ENCODE assay signal across 8 mouse cellular contexts in the genomic region with DNA sequence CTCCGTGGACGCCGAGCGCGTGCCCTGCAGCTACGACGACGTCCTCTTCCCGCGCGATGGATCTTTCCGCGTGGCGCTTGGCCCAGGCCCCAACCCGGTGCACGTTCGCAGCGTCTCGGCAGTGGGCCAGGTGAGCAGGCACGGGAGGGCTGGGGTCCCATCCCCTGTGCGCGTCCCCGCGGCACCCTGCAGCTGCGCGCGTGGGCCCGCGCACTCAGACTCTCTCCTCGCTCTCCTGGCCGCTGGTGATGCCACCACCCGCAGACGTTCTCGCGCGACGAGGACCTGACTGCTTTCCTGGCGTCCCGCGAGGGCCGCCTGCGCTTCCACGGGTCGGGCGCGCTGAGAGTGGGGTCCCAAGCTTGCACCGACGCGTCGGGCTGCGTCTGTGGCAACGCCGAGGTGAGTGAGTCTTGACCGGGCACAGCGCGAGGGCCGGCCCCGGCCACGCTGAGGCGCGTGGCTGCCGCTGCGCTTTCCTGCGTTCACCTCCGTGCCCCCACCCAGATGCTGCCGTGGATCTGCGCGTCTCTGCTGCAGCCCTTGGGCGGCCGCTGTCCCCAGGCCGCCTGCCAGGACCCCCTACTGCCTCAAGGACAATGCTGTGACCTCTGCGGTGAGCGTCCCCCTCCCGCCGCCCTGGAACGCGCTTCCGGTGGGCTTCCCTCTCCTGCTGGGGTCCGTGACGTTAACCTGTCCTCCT. TPM values are rescaled to one million over a fixed set of nuclear protein-coding genes. Genes with fewer than 3 reads are reported as not detected.
DNase-seq lines count a peak whose midpoint lies in the region; ATAC-seq and TF ChIP-seq lines count a peak whose summit lies in the region.

No protein-coding gene starts in this region.

- TF ChIP-seq CTCF in bone marrow macrophage, adult 2 months (IDR thresholded peaks at IDR 0.05; ENCODE audit: low read depth, low read length), result no peak

- H3K4me1 ChIP-seq in heart, embryonic 16.5 days (ENCODE audit: control insufficient read depth, insufficient read depth, low read length), result peaks cover 26% of the 10 kb centered on the region
- no peaks in the 10 kb centered on the region for H3K4me1 ChIP-seq in bone marrow macrophage, adult 2 months (ENCODE audit: control insufficient read depth, insufficient read depth, low read length)
- H3K4me1 ChIP-seq in forebrain, embryonic 15.5 days, result peaks cover 20% of the 10 kb centered on the region
- peaks cover 36% of the 10 kb centered on the region for H3K4me1 ChIP-seq in midbrain, embryonic 10.5 days

- no peaks in the 10 kb centered on the region for H3K36me3 ChIP-seq in heart, embryonic 16.5 days (ENCODE audit: control insufficient read depth, insufficient read depth)
- no peaks in the 10 kb centered on the region for H3K36me3 ChIP-seq in forebrain, embryonic 15.5 days
- H3K36me3 ChIP-seq in midbrain, embryonic 10.5 days, result no peaks in the 10 kb centered on the region

- H3K27me3 ChIP-seq in heart, embryonic 16.5 days (ENCODE audit: control insufficient read depth, insufficient read depth, low read length), result peaks cover 77% of the 10 kb centered on the region
- peaks cover 81% of the 10 kb centered on the region for H3K27me3 ChIP-seq in forebrain, embryonic 15.5 days
- H3K27me3 ChIP-seq in midbrain, embryonic 10.5 days (ENCODE audit: low read depth, poor library complexity, severe bottlenecking), result peaks cover 82% of the 10 kb centered on the region

- ATAC-seq in heart, embryonic 16.5 days (replicated peaks; ENCODE audit: extremely low read depth, insufficient read depth, low FRiP score), result no peak
- no peak; the same call in 1 of the 2 replicates for ATAC-seq in forebrain, embryonic 15.5 days (replicated peaks)

- intact Hi-C loops in gastrocnemius, postnatal 36 days (cut with DNase I), result loop anchor here (5.0 kb wide), 1 partner anchor 138 kb away; no protein-coding TSS in a partner anchor

- H3K9me3 ChIP-seq in heart, embryonic 16.5 days (replicated peaks; ENCODE audit: control insufficient read depth, low read length), result peaks cover 2% of the 10 kb centered on the region; the same call in 1 of the 2 replicates
- H3K9me3 ChIP-seq in forebrain, embryonic 15.5 days, result no peaks in the 10 kb centered on the region
- 0 out of 2 replicates have a peak, but pooled peaks cover 8% of the 10 kb centered on the region for H3K9me3 ChIP-seq in midbrain, embryonic 10.5 days (replicated peaks)

- H3K9ac ChIP-seq in heart, embryonic 16.5 days (ENCODE audit: low read length), result peak overlapping the region; percentile 69
- H3K9ac ChIP-seq in forebrain, embryonic 15.5 days (replicated peaks), result peak overlapping the region; percentile 43

- DNase-seq in heart, adult 11 months, result no peak
- DNase-seq in midbrain, embryonic 10.5 days (ENCODE audit: low spot score), result no peak
- no peak for DNase-seq in spleen, adult 12 weeks (ENCODE audit: low spot score)
- no peak for DNase-seq in ovary, adult 18-20 months (ENCODE audit: low spot score)
- no peak for DNase-seq in gastrocnemius, postnatal 36 days

- 2% methylated on average over 74 of the region's 80 CpGs for WGBS in heart, embryonic 16.5 days
- 2% methylated on average over 80 of the region's 80 CpGs for WGBS in forebrain, embryonic 15.5 days
- WGBS in midbrain, embryonic 10.5 days, result 4% methylated on average over 80 of the region's 80 CpGs

- H3K4me3 ChIP-seq in heart, embryonic 16.5 days (ENCODE audit: low read length), result peak overlapping the region; percentile 59
- H3K4me3 ChIP-seq in bone marrow macrophage, adult 2 months (ENCODE audit: insufficient read depth, low read length), result peak overlapping the region; percentile 36
- peak overlapping the region; percentile 48 for H3K4me3 ChIP-seq in forebrain, embryonic 15.5 days
- peak overlapping the region; percentile 53 for H3K4me3 ChIP-seq in midbrain, embryonic 10.5 days

- H3K27ac ChIP-seq in heart, embryonic 16.5 days (ENCODE audit: low read length), result no peak overlapping the region
- H3K27ac ChIP-seq in bone marrow macrophage, adult 2 months (ENCODE audit: insufficient read depth, low read depth, low read length), result no peak overlapping the region
- no peak overlapping the region for H3K27ac ChIP-seq in forebrain, embryonic 15.5 days (replicated peaks)
- H3K27ac ChIP-seq in midbrain, embryonic 10.5 days (replicated peaks), result no peak overlapping the region; the same call in 1 of the 2 replicates

- TF ChIP-seq POLR2A in bone marrow macrophage, adult 2 months (IDR thresholded peaks at IDR 0.05; ENCODE audit: borderline replicate concordance, low read depth, low read length), result no peak

- H3K4me2 ChIP-seq in heart, embryonic 16.5 days (ENCODE audit: low read depth, low read length), result peak overlapping the region; percentile 77
- H3K4me2 ChIP-seq in forebrain, embryonic 15.5 days (replicated peaks), result peak overlapping the region; percentile 70

RNA-seq across cellular contexts. Expression of gene Amn, which starts 3.7 kb away (rescaled TPM):
- 1.8 and 2.4 TPM in 2 replicates for polyA plus RNA-seq in heart, embryonic 16.5 days (2015; fragmentation: Nextera tagmentation; extraction: Ambion mirVana)
- polyA plus RNA-seq in bone marrow macrophage, adult 2 months (2012; ENCODE audit: insufficient read depth, insufficient read length, missing spikeins), result not detected in 2 replicates
- 5.0 and 6.4 TPM in 2 replicates for polyA plus RNA-seq in forebrain, embryonic 15.5 days (2015; fragmentation: Nextera tagmentation; extraction: Ambion mirVana)
- 0.11 and 0.17 TPM in 2 replicates for polyA plus RNA-seq in midbrain, embryonic 10.5 days (2016; fragmentation: Nextera tagmentation; extraction: Ambion mirVana)
- not detected for total RNA-seq in gastrocnemius, postnatal 36 days (2021)
